Mouse (Mus musculus) kidney, embryonic 14.5 days (tissue): ENCODE results near the gene Medag. TPM values are rescaled to one million over a fixed set of nuclear protein-coding genes. Genes with fewer than 3 reads are reported as not detected.

Experiments
- ATAC-seq: fragments of 200-750 bp; cut with Nextera tagmentation; 2 replicates; pipeline ENCODE4 v1.8.0; 2017; ENCODE audit warnings: moderate number of reproducible peaks, mild to moderate bottlenecking, moderate TSS enrichment, moderate library complexity; ENCODE audit not compliant: low FRiP score, low TSS enrichment
- H3K27ac ChIP-seq: fragments of 300-500 bp; sonication (generic); 2 replicates; pipeline ENCODE4 v1.5.1; 2014; ENCODE audit warnings: low read depth, mild to moderate bottlenecking, low read length, moderate library complexity, mixed read lengths
- H3K27me3 ChIP-seq: fragments of 300-500 bp; sonication (generic); 2 replicates; pipeline ENCODE4 v1.6.1; 2014; ENCODE audit warnings: mild to moderate bottlenecking, low read length; ENCODE audit not compliant: control insufficient read depth, insufficient read depth
- H3K36me3 ChIP-seq: fragments of 300-500 bp; sonication (generic); 2 replicates; pipeline ENCODE4 v1.6.1; 2014; ENCODE audit warnings: low read length, mixed read lengths; ENCODE audit not compliant: control insufficient read depth, insufficient read depth
- H3K4me1 ChIP-seq: fragments of 300-500 bp; sonication (generic); 2 replicates; pipeline ENCODE4 v1.6.1; 2014; ENCODE audit warnings: low read length, mixed read lengths; ENCODE audit not compliant: control insufficient read depth, insufficient read depth
- H3K4me2 ChIP-seq: fragments of 300-500 bp; sonication (generic); replicated peaks from 2 replicates; pipeline ENCODE4 v1.6.1; 2014; ENCODE audit warnings: low read depth, mild to moderate bottlenecking, low read length
- H3K4me3 ChIP-seq: fragments of 300-500 bp; sonication (generic); 2 replicates; pipeline ENCODE4 v1.5.1; 2014; ENCODE audit warnings: mild to moderate bottlenecking, low read length
- H3K9ac ChIP-seq: fragments of 300-500 bp; sonication (generic); 2 replicates; pipeline ENCODE4 v1.6.1; 2014; ENCODE audit warnings: low read depth, mild to moderate bottlenecking, low read length, moderate library complexity
- H3K9me3 ChIP-seq: fragments of 300-500 bp; sonication (generic); 2 replicates; pipeline ENCODE4 v1.6.1; 2016; ENCODE audit warnings: low read length; ENCODE audit not compliant: control insufficient read depth
- WGBS: fragments of 180-500 bp; shearing (Covaris S2); extraction: QIAGEN DNeasy Blood & Tissue Kit; methylation state at CpG from one replicate; pipeline ENCODE4 v1.1.7; 2014; 5-methylcytosine and 5-hydroxymethylcytosine counted together
- polyA plus RNA-seq: library from polyadenylated mRNA; unstranded; fragments of >200 nt; fragmentation: Nextera tagmentation; extraction: Ambion mirVana; gene quantifications from 2 replicates; pipeline ENCODE4 v1.2.1, GENCODE M21; 2014

Gene Medag
- polyA plus RNA-seq, 1 experiment from 2014 or later: 0.18 TPM

DNA sequence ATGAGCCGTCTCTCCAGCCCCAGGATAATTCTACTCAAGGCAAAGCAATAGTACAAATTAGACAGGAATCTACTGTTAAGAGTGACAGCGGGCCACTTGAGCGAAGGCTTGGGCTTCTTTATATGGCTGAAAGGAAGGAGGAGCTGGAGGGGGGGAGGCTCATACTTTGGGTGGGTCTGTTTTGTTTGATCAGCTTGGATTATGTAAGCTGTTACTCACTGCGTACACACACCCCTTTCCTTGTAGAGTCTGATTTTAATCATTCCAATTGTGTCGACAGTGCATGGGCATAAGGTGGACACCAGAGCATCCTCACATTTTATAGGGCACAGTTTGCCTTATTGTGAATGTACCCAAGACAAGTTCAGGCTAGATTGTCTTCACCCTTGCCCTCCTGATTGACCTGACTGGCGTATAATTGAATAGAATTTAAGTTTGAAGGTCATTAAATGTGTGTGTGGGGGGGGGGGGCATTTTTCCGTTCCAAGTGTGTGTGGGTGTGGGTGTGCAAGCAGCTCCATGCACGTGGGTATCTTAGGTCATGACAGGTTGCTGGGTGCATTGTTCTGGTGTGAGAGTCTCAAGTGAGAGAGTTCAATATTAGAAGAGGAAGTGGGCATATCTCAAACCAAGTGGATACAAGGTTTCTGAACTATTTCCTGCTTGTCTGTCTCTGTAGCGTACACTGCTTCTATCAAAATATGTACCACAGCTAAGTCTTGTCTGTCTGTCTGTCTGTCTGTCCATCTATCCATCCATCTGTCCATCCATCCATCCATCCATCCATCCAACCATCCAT lies 3.0 kb downstream of the Medag start:
- no peak overlapping the region for H3K4me3 ChIP-seq
- H3K27ac ChIP-seq: no peak overlapping the region
- WGBS: 76% methylated on average over 9 of the region's 9 CpGs
- H3K4me1 ChIP-seq: peaks cover 9% of the 10 kb centered on the region; the same call in 1 of the 2 replicates
- no peak for ATAC-seq
- H3K9me3 ChIP-seq: no peaks in the 10 kb centered on the region
- no peak overlapping the region for H3K4me2 ChIP-seq
- peaks cover 19% of the 10 kb centered on the region for H3K27me3 ChIP-seq
- no peak overlapping the region for H3K9ac ChIP-seq
- H3K36me3 ChIP-seq: no peaks in the 10 kb centered on the region

DNA sequence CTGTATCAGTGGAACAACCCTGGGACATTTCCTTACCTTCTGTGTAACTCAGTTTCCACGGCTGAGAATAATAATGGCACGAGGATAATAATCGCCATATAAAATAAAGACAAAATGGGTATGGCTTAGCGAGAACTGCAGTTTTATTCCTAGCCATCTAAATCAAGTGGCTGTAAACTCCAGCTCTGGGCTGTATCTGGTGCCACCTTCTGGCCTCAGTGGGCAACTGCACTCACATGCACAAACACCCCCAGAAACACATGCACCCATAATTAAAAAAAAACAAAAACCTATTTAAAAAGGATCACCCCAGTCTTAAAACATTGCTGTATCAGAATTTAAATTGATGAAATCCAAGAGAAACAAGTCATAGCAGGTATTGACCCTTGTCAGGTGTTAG lies 5.8 kb downstream of the Medag start:
- no peaks in the 10 kb centered on the region for H3K4me1 ChIP-seq
- no peak overlapping the region for H3K9ac ChIP-seq
- no peak overlapping the region for H3K4me3 ChIP-seq
- no peaks in the 10 kb centered on the region for H3K36me3 ChIP-seq
- H3K9me3 ChIP-seq: no peaks in the 10 kb centered on the region
- no peak overlapping the region for H3K4me2 ChIP-seq
- peaks cover 6% of the 10 kb centered on the region for H3K27me3 ChIP-seq
- no peak overlapping the region for H3K27ac ChIP-seq
- 93% methylated on average over 4 of the region's 4 CpGs for WGBS
- no peak for ATAC-seq

DNA sequence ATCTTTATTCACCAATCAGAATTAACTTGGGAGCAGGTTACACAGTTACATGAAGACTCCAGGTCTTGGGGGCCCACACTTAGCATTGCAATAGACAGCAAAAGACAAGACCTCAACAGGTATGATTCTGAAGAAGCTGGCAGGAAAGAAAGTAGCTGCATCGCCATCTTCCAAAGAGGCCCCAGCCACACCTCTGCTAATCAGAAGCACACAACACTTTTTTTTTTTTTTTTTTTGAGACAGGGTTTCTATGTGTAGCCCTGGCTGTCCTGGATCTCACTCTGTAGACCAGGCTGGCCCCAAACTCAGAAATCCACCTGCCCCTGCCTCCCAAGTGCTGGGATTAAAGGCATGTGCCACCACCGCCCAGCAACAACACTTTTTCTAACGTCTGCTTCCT lies 15.0 kb downstream of the Medag start:
- Histone ChIP-seq H3K36me3 (no peaks in the 10 kb centered on the region), H3K4me3 (no peak overlapping the region), H3K9ac (no peak overlapping the region), H3K4me2 (no peak overlapping the region), H3K27ac (no peak overlapping the region), H3K4me1 (peaks cover 10% of the 10 kb centered on the region), H3K9me3 (no peaks in the 10 kb centered on the region), H3K27me3 (no peaks in the 10 kb centered on the region)
- no peak for ATAC-seq
- WGBS: 92% methylated on average over 3 of the region's 3 CpGs

DNA sequence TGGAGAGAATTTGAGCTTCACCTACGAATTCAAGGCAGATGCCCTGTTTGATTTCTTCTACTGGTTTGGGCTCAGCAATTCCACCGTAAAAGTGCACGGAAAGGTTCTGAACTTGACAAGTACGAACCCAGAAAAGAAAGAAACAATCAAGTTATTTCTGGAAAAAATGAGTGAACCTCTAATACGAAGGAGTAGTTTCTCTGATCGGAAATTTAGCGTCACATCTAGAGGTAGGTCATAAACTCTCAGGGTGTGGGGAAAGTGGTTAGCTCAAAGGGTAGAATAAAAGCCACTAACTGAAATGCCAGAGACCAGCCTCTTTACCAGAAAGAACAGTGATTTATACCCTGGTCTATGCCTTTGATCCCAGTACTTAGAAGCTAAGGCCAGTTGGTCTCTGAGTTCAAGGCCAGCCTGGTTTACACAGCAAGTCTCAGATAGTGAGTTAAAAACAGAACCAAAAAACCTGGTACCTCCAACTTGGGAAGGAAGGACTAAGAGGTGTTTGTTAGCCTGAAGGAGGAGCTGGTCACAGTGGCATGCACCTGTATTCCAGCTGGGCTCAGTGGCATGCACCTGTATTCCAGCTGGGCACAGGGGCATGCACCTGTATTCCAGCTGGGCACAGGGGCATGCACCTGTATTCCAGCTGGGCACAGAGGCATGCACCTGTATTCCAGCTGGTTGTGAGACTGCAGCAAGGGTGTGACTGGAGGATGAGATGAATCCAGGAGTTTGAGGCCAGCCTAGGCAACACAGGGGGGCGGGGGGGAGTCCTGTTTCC lies 15.9 kb downstream of the Medag start:
- H3K27me3 ChIP-seq: no peaks in the 10 kb centered on the region
- ATAC-seq: no peak
- H3K27ac ChIP-seq: no peak overlapping the region
- no peaks in the 10 kb centered on the region for H3K36me3 ChIP-seq
- no peak overlapping the region for H3K4me2 ChIP-seq
- H3K4me1 ChIP-seq: peaks cover 10% of the 10 kb centered on the region
- WGBS: 91% methylated on average over 8 of the region's 8 CpGs
- no peaks in the 10 kb centered on the region for H3K9me3 ChIP-seq
- H3K4me3 ChIP-seq: no peak overlapping the region
- H3K9ac ChIP-seq: no peak overlapping the region

DNA sequence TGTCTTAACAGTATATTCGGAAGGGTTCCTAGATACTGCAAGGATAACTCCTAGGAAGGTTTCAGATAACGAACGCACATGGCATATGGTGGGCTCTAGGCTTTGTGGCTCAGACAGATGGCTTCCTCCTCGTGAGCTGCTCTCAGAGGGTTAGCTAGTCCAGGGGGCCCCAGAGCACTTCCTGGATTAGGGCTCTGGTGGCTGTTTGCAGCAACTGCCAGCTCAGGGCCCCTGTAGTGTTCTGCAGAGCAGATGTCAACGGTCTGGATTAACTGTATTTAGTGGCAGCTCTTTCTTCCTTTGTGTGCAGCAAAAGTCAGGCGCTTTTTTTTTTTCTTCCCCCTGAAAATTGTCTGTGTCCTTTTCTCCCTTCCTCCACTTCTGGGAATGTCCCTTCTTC lies 16.8 kb downstream of the Medag start:
- H3K27me3 ChIP-seq: no peaks in the 10 kb centered on the region
- no peak overlapping the region for H3K4me2 ChIP-seq
- H3K9ac ChIP-seq: no peak overlapping the region
- H3K4me1 ChIP-seq: peaks cover 10% of the 10 kb centered on the region
- 12% methylated on average over 6 of the region's 6 CpGs for WGBS
- no peaks in the 10 kb centered on the region for H3K9me3 ChIP-seq
- H3K4me3 ChIP-seq: no peak overlapping the region
- H3K27ac ChIP-seq: peak overlapping the region; percentile 33; the same call in 1 of the 2 replicates
- H3K36me3 ChIP-seq: no peaks in the 10 kb centered on the region
- peak; percentile 72 for ATAC-seq

DNA sequence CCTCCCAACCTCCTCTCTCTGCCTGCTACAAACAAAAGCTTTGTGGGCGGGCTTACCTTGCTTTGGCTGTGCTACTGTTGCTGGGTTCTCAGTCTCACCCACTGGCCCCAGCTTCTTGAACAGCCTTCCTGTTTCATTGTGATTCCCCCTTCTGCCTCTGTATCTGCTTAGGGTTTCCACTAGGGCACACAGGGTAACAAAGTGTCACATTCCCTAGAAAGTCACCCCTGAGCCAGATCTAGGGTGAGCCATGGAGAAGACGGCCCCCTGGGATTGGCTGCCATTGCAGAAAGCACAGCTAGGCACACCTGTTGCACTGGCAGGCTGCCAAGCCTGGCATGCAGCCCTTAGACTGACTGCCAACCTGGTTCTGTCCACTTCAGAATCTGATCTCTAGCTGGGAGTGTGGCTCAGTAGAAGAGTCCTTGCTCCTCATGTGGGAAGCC lies 17.3 kb downstream of the Medag start:
- H3K36me3 ChIP-seq: no peaks in the 10 kb centered on the region
- H3K9me3 ChIP-seq: no peaks in the 10 kb centered on the region
- peaks cover 10% of the 10 kb centered on the region for H3K4me1 ChIP-seq
- H3K9ac ChIP-seq: no peak overlapping the region
- ATAC-seq: peak; percentile 60; the same call in 1 of the 2 replicates
- no peaks in the 10 kb centered on the region for H3K27me3 ChIP-seq
- 52% methylated on average over 2 of the region's 2 CpGs for WGBS
- no peak overlapping the region for H3K4me2 ChIP-seq
- no peak overlapping the region for H3K4me3 ChIP-seq
- no peak overlapping the region for H3K27ac ChIP-seq

DNA sequence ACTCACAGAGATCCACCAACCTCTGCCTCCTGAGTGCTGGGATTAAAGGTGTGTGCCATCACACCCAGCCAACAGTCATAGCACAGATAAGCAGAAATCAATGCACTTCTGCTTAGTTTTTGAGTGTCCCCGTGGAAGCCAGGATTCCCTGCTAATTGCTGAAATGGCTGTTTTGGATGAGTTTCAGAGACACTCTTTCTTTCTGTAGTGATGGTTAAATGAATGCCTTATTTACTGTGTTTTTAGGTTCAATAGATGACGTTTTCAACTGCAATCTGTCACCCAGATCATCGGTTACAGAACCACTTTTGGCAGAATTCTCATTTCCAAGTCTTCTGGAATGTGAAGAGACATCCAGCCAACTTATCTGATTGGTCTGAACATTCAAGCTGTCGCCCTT lies 18.0 kb downstream of the Medag start:
- Histone ChIP-seq H3K9ac (no peak overlapping the region), H3K4me3 (no peak overlapping the region), H3K4me1 (peaks cover 10% of the 10 kb centered on the region), H3K27me3 (no peaks in the 10 kb centered on the region), H3K36me3 (no peaks in the 10 kb centered on the region), H3K4me2 (no peak overlapping the region), H3K27ac (no peak overlapping the region), H3K9me3 (no peaks in the 10 kb centered on the region)
- ATAC-seq: no peak
- 83% methylated on average over 4 of the region's 4 CpGs for WGBS

DNA sequence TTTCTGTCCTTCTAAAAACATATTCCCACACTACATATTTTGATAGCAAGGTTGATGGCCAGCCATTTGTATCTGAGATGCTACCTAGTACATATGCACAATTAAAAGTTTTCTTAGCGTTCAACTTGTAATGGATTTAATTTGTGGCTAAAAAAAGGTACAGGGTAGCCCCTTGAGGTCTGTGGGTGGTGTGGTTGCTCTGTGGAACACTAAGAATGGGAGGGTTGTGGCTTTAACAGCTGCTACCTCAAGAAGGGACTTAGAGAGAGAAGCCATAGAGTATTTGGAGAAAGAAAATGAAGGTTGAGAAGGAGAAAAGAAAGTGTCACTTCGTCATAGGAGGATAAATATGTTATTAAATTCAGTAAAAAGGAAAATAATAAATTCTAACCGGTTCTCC lies 19.4 kb downstream of the Medag start:
- H3K4me2 ChIP-seq: no peak overlapping the region
- WGBS: 93% methylated on average over 3 of the region's 3 CpGs
- H3K36me3 ChIP-seq: no peaks in the 10 kb centered on the region
- no peaks in the 10 kb centered on the region for H3K9me3 ChIP-seq
- ATAC-seq: no peak
- H3K27ac ChIP-seq: no peak overlapping the region
- no peak overlapping the region for H3K4me3 ChIP-seq
- H3K4me1 ChIP-seq: peaks cover 10% of the 10 kb centered on the region
- no peak overlapping the region for H3K9ac ChIP-seq
- H3K27me3 ChIP-seq: no peaks in the 10 kb centered on the region

DNA sequence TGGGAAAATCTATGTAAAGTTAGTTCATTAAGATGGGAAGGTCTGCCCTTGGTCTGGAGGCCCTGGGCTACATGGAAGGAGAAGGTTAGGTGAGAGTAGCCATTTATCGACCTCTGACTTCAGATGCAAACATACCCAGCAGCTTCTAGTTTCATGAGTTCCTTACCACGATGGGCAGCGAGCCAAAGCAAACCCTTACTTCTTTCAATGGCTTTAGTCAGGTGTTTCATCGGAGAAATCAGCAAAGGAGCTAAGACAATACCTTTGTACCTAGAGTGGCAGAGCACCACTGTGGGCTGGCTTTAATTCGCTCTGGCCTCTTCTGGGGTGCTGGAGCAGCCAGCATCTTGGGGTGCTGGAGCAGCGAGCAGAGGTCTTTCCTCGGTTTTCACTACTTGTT lies 22.1 kb downstream of the Medag start:
- no peak overlapping the region for H3K27ac ChIP-seq
- WGBS: 53% methylated on average over 7 of the region's 7 CpGs
- no peak overlapping the region for H3K4me3 ChIP-seq
- peaks cover 4% of the 10 kb centered on the region; the same call in 1 of the 2 replicates for H3K4me1 ChIP-seq
- H3K27me3 ChIP-seq: no peaks in the 10 kb centered on the region
- no peak overlapping the region for H3K9ac ChIP-seq
- no peaks in the 10 kb centered on the region for H3K36me3 ChIP-seq
- H3K9me3 ChIP-seq: no peaks in the 10 kb centered on the region
- ATAC-seq: no peak
- no peak overlapping the region for H3K4me2 ChIP-seq
